Comparison of ENCODE assay signal across 9 mouse cellular contexts in the genomic region with DNA sequence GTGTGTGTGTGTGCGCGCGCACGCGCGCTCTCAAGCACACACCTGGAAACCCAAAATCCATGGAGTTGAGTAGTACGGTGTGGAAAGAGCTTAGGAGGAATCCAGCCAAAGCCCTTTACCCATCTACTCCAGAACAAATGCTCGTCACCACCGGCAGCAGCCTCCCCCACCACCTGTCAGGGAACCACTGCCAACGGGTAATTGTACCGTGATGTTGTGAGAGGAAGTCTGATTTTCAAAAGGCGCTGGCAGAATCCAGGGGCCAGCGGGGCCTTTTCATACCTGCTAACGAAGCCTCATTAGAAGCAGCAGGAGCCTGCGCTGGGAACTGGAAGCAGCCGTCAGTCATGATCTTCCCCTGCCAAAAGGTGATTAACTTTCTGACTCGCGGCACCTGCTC. TPM values are rescaled to one million over a fixed set of nuclear protein-coding genes. Genes with fewer than 3 reads are reported as not detected.
DNase-seq lines count a peak whose midpoint lies in the region; ATAC-seq lines count a peak whose summit lies in the region.
"Had no signal": no experiment of that assay in that cellular context is flagged by ENCODE, and none has a peak within 500 bp of the region (broad histone marks: within the 10 kb centered on the region; RNA-seq: fewer than 3 reads in every experiment).

No protein-coding gene starts in this region.

- H3K4me2 ChIP-seq in midbrain, embryonic 12.5 days (replicated peaks): no peak overlapping the region
- H3K4me2 ChIP-seq in midbrain, embryonic 11.5 days: no peak overlapping the region

- intact Hi-C loops in heart, postnatal 25 days (cut with DNase I): no loop called here

- H3K27me3 ChIP-seq in midbrain, embryonic 12.5 days: no peaks in the 10 kb centered on the region
- H3K27me3 ChIP-seq in midbrain, embryonic 11.5 days (ENCODE audit: control insufficient read depth, insufficient read depth, low read length): no peaks in the 10 kb centered on the region

- H3K4me1 ChIP-seq in midbrain, embryonic 12.5 days: peaks cover 25% of the 10 kb centered on the region
- peaks cover 2% of the 10 kb centered on the region for H3K4me1 ChIP-seq in midbrain, embryonic 11.5 days (ENCODE audit: control insufficient read depth, insufficient read depth, low read length)

- H3K4me3 ChIP-seq in midbrain, embryonic 12.5 days: no peak overlapping the region
- no peak overlapping the region for H3K4me3 ChIP-seq in midbrain, embryonic 11.5 days (ENCODE audit: low read depth, low read length)

- no peaks in the 10 kb centered on the region for H3K36me3 ChIP-seq in midbrain, embryonic 12.5 days
- H3K36me3 ChIP-seq in midbrain, embryonic 11.5 days (ENCODE audit: control insufficient read depth, insufficient read depth, low read length): no peaks in the 10 kb centered on the region

- peak overlapping the region; percentile 22; the same call in 1 of the 2 replicates for H3K27ac ChIP-seq in midbrain, embryonic 12.5 days (replicated peaks)
- no peak overlapping the region for H3K27ac ChIP-seq in midbrain, embryonic 11.5 days (ENCODE audit: low read depth, low read length)
- H3K27ac ChIP-seq: kidney, postnatal 0 days had no signal

- no peak overlapping the region for H3K9ac ChIP-seq in midbrain, embryonic 12.5 days (replicated peaks)
- no peak overlapping the region for H3K9ac ChIP-seq in midbrain, embryonic 11.5 days (ENCODE audit: low read length)

- no peaks in the 10 kb centered on the region for H3K9me3 ChIP-seq in midbrain, embryonic 12.5 days
- H3K9me3 ChIP-seq in midbrain, embryonic 11.5 days (ENCODE audit: control insufficient read depth, low read length): no peaks in the 10 kb centered on the region

- 0 out of 2 replicates have a peak, but pooled peaks have one; percentile 19 for ATAC-seq in midbrain, embryonic 12.5 days (ENCODE audit: low FRiP score, low read depth)
- ATAC-seq in midbrain, embryonic 11.5 days (ENCODE audit: low FRiP score): no peak

- DNase-seq in midbrain, embryonic 11.5 days (ENCODE audit: low spot score, missing footprints): no peak
- peak; percentile 78 to 82 for DNase-seq in cerebellum, postnatal 14 days
- DNase-seq in layer of hippocampus, postnatal 10 days (ENCODE audit: low spot score in 2 of 2): peak; percentile 44 to 57
- DNase-seq in thymus, postnatal 25 days: peak; percentile 75
- no peak for DNase-seq in kidney, postnatal 14 days
- DNase-seq in heart, postnatal 25 days (ENCODE audit: low spot score): no peak
- DNase-seq: lung, adult 18-20 months had no signal

- WGBS in midbrain, embryonic 12.5 days: 61% methylated on average over 18 of the region's 18 CpGs
- WGBS in midbrain, embryonic 11.5 days: 71% methylated on average over 18 of the region's 18 CpGs

RNA-seq across cellular contexts. Expression of a gene that starts 57.2 kb away (rescaled TPM):
- 100 and 111 TPM in 2 replicates for polyA plus RNA-seq in midbrain, embryonic 12.5 days (2016; fragmentation: Nextera tagmentation; extraction: Ambion mirVana)
- polyA plus RNA-seq in midbrain, embryonic 11.5 days (2014; fragmentation: Nextera tagmentation; extraction: Ambion mirVana): 139 and 144 TPM in 2 replicates
- total RNA-seq in layer of hippocampus, postnatal 10 days (2021): 100 to 1,000 TPM in 1 of 2 experiments, 10 to 100 TPM in 1; 99.8 to 104 TPM
- 100 to 1,000 TPM; 102 to 104 TPM for total RNA-seq in heart, postnatal 25 days (2021)

RNA-seq across cellular contexts. Expression of a gene that starts 57.4 kb away (rescaled TPM):
- 2.4 and 5.5 TPM in 2 replicates for polyA plus RNA-seq in midbrain, embryonic 12.5 days (2016; fragmentation: Nextera tagmentation; extraction: Ambion mirVana)
- 1.7 and 2.6 TPM in 2 replicates for polyA plus RNA-seq in midbrain, embryonic 11.5 days (2014; fragmentation: Nextera tagmentation; extraction: Ambion mirVana)
- 1 to 10 TPM; 2.2 to 3.6 TPM for total RNA-seq in layer of hippocampus, postnatal 10 days (2021)
- under 1 TPM; 0.22 to 0.47 TPM for total RNA-seq in heart, postnatal 25 days (2021)

Comparison
In these comparisons a context has a peak if more than half of its experiments do, and no peak if none do; other contexts are left out.
1. DNase-seq: peak in cerebellum, postnatal 14 days (2 of 2), layer of hippocampus, postnatal 10 days (2 of 2) and thymus, postnatal 25 days (single experiment); none in midbrain, embryonic 11.5 days (single experiment), kidney, postnatal 14 days (single experiment) and heart, postnatal 25 days (single experiment).